8 mouse cellular contexts compared by ENCODE assay signal in genomic region chr12:70679701-70680425, GRCm38 (mm10).
DNase-seq lines count a peak whose midpoint lies in the region; ATAC-seq and TF ChIP-seq lines count a peak whose summit lies in the region.

No protein-coding gene starts in this region.

- H3K4me2 ChIP-seq in lung, embryonic 14.5 days: peak overlapping the region; percentile 36; the same call in 1 of the 2 replicates
- no peak overlapping the region for H3K4me2 ChIP-seq in intestine, embryonic 16.5 days (ENCODE audit: low read depth, low read length)
- 0 out of 2 replicates have a peak overlapping the region, but pooled peaks have one; percentile 21 for H3K4me2 ChIP-seq in neural tube, embryonic 14.5 days (ENCODE audit: low read depth, low read length)

- DNase-seq in lung, embryonic 14.5 days: peak; percentile 64
- DNase-seq in lung, adult 2 months: no peak
- DNase-seq in gastrocnemius, adult 8-10 months (ENCODE audit: low spot score in 2 of 2): peak; percentile 56 to 65
- DNase-seq in kidney, adult 18-20 months: no peak
- no peak for DNase-seq in kidney, adult 11 months

- H3K27me3 ChIP-seq in lung, embryonic 14.5 days (ENCODE audit: insufficient read depth, low read length): no peaks in the 10 kb centered on the region
- no peaks in the 10 kb centered on the region for H3K27me3 ChIP-seq in intestine, embryonic 16.5 days (replicated peaks; ENCODE audit: control insufficient read depth, insufficient read depth, low read length)
- H3K27me3 ChIP-seq in neural tube, embryonic 14.5 days (ENCODE audit: control insufficient read depth, insufficient read depth, low read length): no peaks in the 10 kb centered on the region

- peak; percentile 45 for TF ChIP-seq CTCF in lung, embryonic 14.5 days (IDR thresholded peaks at IDR 0.05; ENCODE audit: low read depth)
- TF ChIP-seq CTCF in lung, adult 2 months (IDR thresholded peaks at IDR 0.05; ENCODE audit: insufficient read depth, low read length): no peak

- no peaks in the 10 kb centered on the region for H3K9me3 ChIP-seq in lung, embryonic 14.5 days (ENCODE audit: low read depth, low read length)
- H3K9me3 ChIP-seq in intestine, embryonic 16.5 days (ENCODE audit: control insufficient read depth, low read length): no peaks in the 10 kb centered on the region
- no peaks in the 10 kb centered on the region for H3K9me3 ChIP-seq in neural tube, embryonic 14.5 days (ENCODE audit: control insufficient read depth, low read length)

- H3K4me1 ChIP-seq in lung, embryonic 14.5 days (ENCODE audit: insufficient read depth): peaks cover 9% of the 10 kb centered on the region
- H3K4me1 ChIP-seq in lung, adult 2 months (ENCODE audit: control insufficient read depth, insufficient read depth, low read length): no peaks in the 10 kb centered on the region
- H3K4me1 ChIP-seq in intestine, embryonic 16.5 days (ENCODE audit: control insufficient read depth, insufficient read depth, low read length): no peaks in the 10 kb centered on the region
- H3K4me1 ChIP-seq in neural tube, embryonic 14.5 days (ENCODE audit: control insufficient read depth, insufficient read depth, low read length): no peaks in the 10 kb centered on the region

- no peak overlapping the region for H3K4me3 ChIP-seq in lung, embryonic 14.5 days (ENCODE audit: low read depth, low read length)
- no peak overlapping the region for H3K4me3 ChIP-seq in lung, adult 2 months (replicated peaks; ENCODE audit: extremely low read depth, low read depth, low read length)
- no peak overlapping the region for H3K4me3 ChIP-seq in intestine, embryonic 16.5 days (ENCODE audit: low read length)
- H3K4me3 ChIP-seq in neural tube, embryonic 14.5 days (ENCODE audit: low read depth, low read length): no peak overlapping the region

- no peak overlapping the region for H3K27ac ChIP-seq in lung, embryonic 14.5 days (ENCODE audit: low read depth)
- no peak overlapping the region for H3K27ac ChIP-seq in intestine, embryonic 16.5 days (ENCODE audit: low read length)
- H3K27ac ChIP-seq in neural tube, embryonic 14.5 days (ENCODE audit: low read depth, low read length): peak overlapping the region; percentile 56; the same call in 1 of the 2 replicates

- no peak overlapping the region for H3K9ac ChIP-seq in lung, embryonic 14.5 days
- H3K9ac ChIP-seq in intestine, embryonic 16.5 days (ENCODE audit: low read depth, low read length): no peak overlapping the region
- no peak overlapping the region; the same call in 1 of the 2 replicates for H3K9ac ChIP-seq in neural tube, embryonic 14.5 days (replicated peaks; ENCODE audit: low read depth, low read length)

- no peak for TF ChIP-seq POLR2A in lung, adult 2 months (IDR thresholded peaks at IDR 0.05; ENCODE audit: borderline replicate concordance, extremely low read depth, low read depth, low read length)

- 56% methylated on average over 20 of the region's 20 CpGs for WGBS in lung, embryonic 14.5 days
- WGBS in lung, adult 2 months: 61% methylated on average over 20 of the region's 20 CpGs
- 68% methylated on average over 20 of the region's 20 CpGs for WGBS in intestine, embryonic 16.5 days
- 46% methylated on average over 20 of the region's 20 CpGs for WGBS in neural tube, embryonic 14.5 days

- H3K36me3 ChIP-seq in lung, embryonic 14.5 days (ENCODE audit: insufficient read depth): no peaks in the 10 kb centered on the region
- no peaks in the 10 kb centered on the region for H3K36me3 ChIP-seq in intestine, embryonic 16.5 days (ENCODE audit: control insufficient read depth, insufficient read depth, low read length)
- H3K36me3 ChIP-seq in neural tube, embryonic 14.5 days (ENCODE audit: control insufficient read depth, insufficient read depth, low read length): no peaks in the 10 kb centered on the region

- peak; percentile 73 for ATAC-seq in lung, embryonic 14.5 days (ENCODE audit: insufficient read depth)
- ATAC-seq in intestine, embryonic 16.5 days: peak; percentile 46; the same call in 1 of the 2 replicates
- peak; percentile 86 for ATAC-seq in neural tube, embryonic 14.5 days (ENCODE audit: low read depth)
- no peak for ATAC-seq in monocyte, adult 5-6 weeks (replicated peaks; ENCODE audit: insufficient number of reproducible peaks, low FRiP score, low TSS enrichment, poor library complexity, severe bottlenecking)

Comparison
In these comparisons a context has a peak if more than half of its experiments do, and no peak if none do; other contexts are left out.
1. DNase-seq: peak in lung, embryonic 14.5 days (single experiment) and gastrocnemius, adult 8-10 months (2 of 2); none in lung, adult 2 months (single experiment), kidney, adult 18-20 months (single experiment) and kidney, adult 11 months (single experiment).